Mouse (Mus musculus): ENCODE measurements around the gene Cdh6.

- TF ChIP-seq CTCF (IDR thresholded peaks at IDR 0.05; ENCODE audit: low read depth): no peak
- TF ChIP-seq EP300 (IDR thresholded peaks at IDR 0.05; ENCODE audit: low read depth): no peak
Measured at GRCm38 (mm10) chr15:13067429-13068212, 105.9 kb downstream of the Cdh6 start.
